Mouse (Mus musculus) ES-Bruce4 (cell line): ENCODE results near the gene Hipk2. TPM values are rescaled to one million over a fixed set of nuclear protein-coding genes. Genes with fewer than 3 reads are reported as not detected.

Experiments
- H3K27ac ChIP-seq: 2 replicates; pipeline ENCODE4 v1.5.1; 2012; ENCODE audit warnings: low read length, inconsistent platforms; ENCODE audit not compliant: insufficient read depth
- H3K27me3 ChIP-seq: 2 replicates; pipeline ENCODE4 v1.6.1; 2012; ENCODE audit warnings: mild to moderate bottlenecking, low read length, inconsistent platforms; ENCODE audit not compliant: control insufficient read depth, poor library complexity, insufficient read depth, severe bottlenecking
- H3K36me3 ChIP-seq: 2 replicates; pipeline ENCODE4 v1.6.1; 2012; ENCODE audit warnings: inconsistent platforms, mild to moderate bottlenecking, low read length, moderate library complexity; ENCODE audit not compliant: control insufficient read depth, poor library complexity, insufficient read depth, severe bottlenecking
- H3K4me1 ChIP-seq: one replicate; pipeline ENCODE4 v1.8.1; 2011; ENCODE audit warnings: low read length; ENCODE audit not compliant: control insufficient read depth, insufficient read depth
- H3K4me3 ChIP-seq: 2 replicates; pipeline ENCODE4 v1.5.1; 2011; ENCODE audit warnings: low read depth, mild to moderate bottlenecking, low read length
- H3K9ac ChIP-seq: 2 replicates; pipeline ENCODE4 v1.6.1; 2012; ENCODE audit warnings: low read depth, mild to moderate bottlenecking, inconsistent platforms; ENCODE audit not compliant: poor library complexity, severe bottlenecking
- H3K9me3 ChIP-seq: replicated peaks from 2 replicates; pipeline ENCODE4 v1.6.1; 2012; ENCODE audit warnings: mild to moderate bottlenecking, low read length, inconsistent platforms; ENCODE audit not compliant: control insufficient read depth, poor library complexity, insufficient read depth, severe bottlenecking
- CTCF ChIP-seq: IDR thresholded peaks from one replicate; pipeline ENCODE4 v1.8.1; 2011; ENCODE audit warnings: low read depth, low read length
- EP300 ChIP-seq: IDR thresholded peaks from 2 replicates; pipeline ENCODE4 v1.6.1; 2011; ENCODE audit warnings: low read depth, low read length; ENCODE audit not compliant: insufficient read depth
- POLR2A ChIP-seq: IDR thresholded peaks from one replicate; pipeline ENCODE4 v1.8.1; 2011; ENCODE audit warnings: low read length; ENCODE audit not compliant: insufficient read depth
- polyA plus RNA-seq: library from polyadenylated mRNA; stranded (reverse); fragments of >200 nt; gene quantifications from 2 replicates; pipeline ENCODE4 v1.2.4, GENCODE M21; 2011; ENCODE audit warnings: low read depth; ENCODE audit not compliant: missing spikeins, insufficient read depth, insufficient read length

Gene Hipk2
- polyA plus RNA-seq, 1 experiment, result 17.8 TPM

DNA sequence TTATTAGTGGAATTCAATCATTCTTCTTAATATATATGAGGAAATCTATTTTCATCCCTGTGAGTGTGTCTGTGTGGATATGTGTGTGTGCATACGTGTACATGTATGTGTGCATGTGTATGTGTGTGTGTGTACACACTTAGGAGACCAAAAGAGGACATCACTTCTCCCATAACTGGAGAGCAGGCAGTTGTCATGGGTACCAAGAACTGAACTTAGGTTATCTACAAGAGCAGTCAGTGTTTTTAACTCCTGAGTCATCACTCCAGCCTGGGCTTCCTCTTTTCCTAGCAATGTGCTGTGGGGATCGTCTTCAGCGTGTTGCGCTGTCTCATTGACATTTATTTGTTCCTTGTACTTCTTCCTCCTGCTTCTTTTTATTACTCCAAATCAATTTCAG lies 24.1 kb upstream of the Hipk2 start:
- Histone ChIP-seq H3K36me3 (no peaks in the 10 kb centered on the region), H3K9ac (no peak overlapping the region), H3K9me3 (no peaks in the 10 kb centered on the region), H3K27me3 (no peaks in the 10 kb centered on the region), H3K27ac (no peak overlapping the region), H3K4me1 (no peaks in the 10 kb centered on the region), H3K4me3 (no peak overlapping the region)
- no peak for TF ChIP-seq EP300

DNA sequence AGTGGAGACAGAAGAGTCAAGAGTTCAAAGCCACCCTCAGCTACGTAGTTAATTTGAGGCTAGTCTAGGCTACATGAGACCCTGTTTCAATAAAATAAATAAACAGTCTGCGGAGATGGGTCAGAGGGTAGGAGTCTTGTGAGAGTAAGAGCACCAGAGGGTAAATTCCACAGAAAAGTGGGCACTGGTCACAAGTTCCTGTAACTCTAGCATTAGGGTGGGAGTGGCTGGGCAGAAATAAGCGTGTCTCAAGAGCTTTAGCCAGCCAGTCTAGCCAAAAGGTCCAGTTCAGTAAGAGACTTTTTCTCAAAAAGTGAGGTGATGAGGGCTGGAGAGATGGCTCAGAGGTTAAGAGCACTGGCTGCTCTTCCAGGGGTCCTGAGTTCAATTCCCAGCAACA lies 17.6 kb upstream of the Hipk2 start:
- Histone ChIP-seq H3K9me3 (no peaks in the 10 kb centered on the region), H3K27me3 (no peaks in the 10 kb centered on the region), H3K4me3 (no peak overlapping the region), H3K36me3 (no peaks in the 10 kb centered on the region), H3K9ac (no peak overlapping the region), H3K4me1 (no peaks in the 10 kb centered on the region), H3K27ac (no peak overlapping the region)
- no peak for TF ChIP-seq EP300
- TF ChIP-seq POLR2A, result no peak
- no peak for TF ChIP-seq CTCF

DNA sequence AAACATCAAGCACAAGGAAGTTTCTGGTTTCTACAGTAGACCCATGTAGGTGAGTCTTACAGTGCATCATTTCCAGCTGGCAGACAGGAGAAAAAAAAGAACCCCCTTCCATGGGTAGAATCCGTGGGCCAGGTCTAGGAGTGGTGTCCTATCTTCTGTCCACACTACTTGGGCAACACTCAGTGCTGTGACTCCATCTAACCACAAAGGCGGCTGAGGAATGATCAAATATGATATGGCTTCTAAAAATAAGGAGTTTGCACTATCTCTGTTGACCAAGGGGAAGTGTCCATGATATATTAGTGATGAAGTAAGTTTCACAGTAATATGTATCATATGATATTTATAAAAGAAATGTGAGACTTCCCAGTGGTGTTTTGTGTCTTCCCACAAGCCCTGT lies 16.1 kb upstream of the Hipk2 start:
- Histone ChIP-seq H3K27ac (no peak overlapping the region), H3K9me3 (no peaks in the 10 kb centered on the region), H3K4me3 (no peak overlapping the region), H3K27me3 (no peaks in the 10 kb centered on the region), H3K9ac (no peak overlapping the region), H3K36me3 (no peaks in the 10 kb centered on the region), H3K4me1 (no peaks in the 10 kb centered on the region)
- TF ChIP-seq CTCF, result no peak
- no peak for TF ChIP-seq POLR2A
- TF ChIP-seq EP300, result no peak

DNA sequence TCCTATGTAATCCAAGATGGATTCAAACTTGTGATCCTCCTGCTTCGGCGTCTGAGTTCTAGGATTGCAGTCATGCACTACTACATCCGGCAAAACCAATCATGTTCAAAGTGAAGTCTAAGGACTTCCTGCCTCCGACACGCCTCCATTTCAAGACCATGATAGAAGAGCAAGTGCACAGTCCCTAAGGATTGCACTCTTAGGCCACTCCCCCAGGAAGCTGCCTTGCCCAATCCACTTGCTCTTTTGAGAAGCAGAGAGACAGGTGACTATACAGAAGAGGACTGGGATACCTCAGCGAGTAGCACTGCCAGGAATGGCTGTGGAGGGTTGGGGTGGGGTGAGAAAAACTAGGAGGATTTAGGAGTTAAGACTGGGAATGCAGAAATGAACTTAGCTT lies 13.2 kb upstream of the Hipk2 start:
- no peaks in the 10 kb centered on the region for H3K36me3 ChIP-seq
- no peak for TF ChIP-seq POLR2A
- no peak for TF ChIP-seq EP300
- TF ChIP-seq CTCF, result no peak
- no peak overlapping the region for H3K27ac ChIP-seq
- no peak overlapping the region for H3K9ac ChIP-seq
- no peak overlapping the region for H3K4me3 ChIP-seq
- H3K27me3 ChIP-seq, result no peaks in the 10 kb centered on the region
- H3K4me1 ChIP-seq, result no peaks in the 10 kb centered on the region
- H3K9me3 ChIP-seq, result no peaks in the 10 kb centered on the region

DNA sequence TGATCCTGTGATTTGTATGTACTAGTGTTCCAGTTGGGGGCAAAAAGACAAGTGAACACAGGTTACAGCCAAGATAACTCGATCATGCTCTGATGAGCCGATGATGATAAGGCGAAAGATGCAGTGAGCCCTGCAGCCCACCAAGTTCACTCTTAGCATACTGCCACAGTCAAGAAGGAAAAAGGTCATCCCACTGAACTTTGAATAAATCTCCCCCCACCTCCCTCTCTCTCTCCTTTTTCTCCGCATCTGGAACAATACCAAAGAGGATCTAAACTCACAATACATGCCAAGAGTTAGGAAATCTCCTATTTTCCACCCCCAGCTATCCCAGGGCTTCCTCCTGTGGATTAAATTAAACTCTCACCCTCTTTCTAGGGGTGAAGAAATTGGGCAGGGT lies 11.5 kb upstream of the Hipk2 start:
- Histone ChIP-seq H3K9ac (no peak overlapping the region), H3K4me3 (no peak overlapping the region), H3K9me3 (no peaks in the 10 kb centered on the region), H3K27me3 (no peaks in the 10 kb centered on the region), H3K36me3 (no peaks in the 10 kb centered on the region), H3K4me1 (no peaks in the 10 kb centered on the region), H3K27ac (no peak overlapping the region)
- TF ChIP-seq POLR2A (no peak), CTCF (no peak), EP300 (no peak)

DNA sequence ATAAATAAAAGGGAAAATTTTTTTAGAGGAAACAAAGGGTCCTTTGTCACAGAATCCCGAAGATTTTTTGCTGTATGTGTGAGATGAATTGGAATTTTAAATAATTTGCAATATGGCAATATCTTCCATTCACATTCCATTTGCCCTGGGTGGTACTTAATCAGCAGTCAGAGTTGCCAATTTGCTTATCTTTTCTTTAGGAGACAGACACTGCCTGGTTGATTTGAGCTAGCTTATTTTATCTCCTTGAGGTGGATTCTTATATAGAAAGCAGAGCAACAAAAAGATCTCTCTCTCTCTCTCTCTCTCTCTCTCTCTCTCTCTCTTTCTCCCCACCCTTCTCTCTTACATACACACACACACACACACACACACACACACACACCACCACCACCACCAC lies 9.2 kb upstream of the Hipk2 start:
- Histone ChIP-seq H3K4me1 (no peaks in the 10 kb centered on the region), H3K27me3 (no peaks in the 10 kb centered on the region), H3K9me3 (no peaks in the 10 kb centered on the region), H3K36me3 (no peaks in the 10 kb centered on the region), H3K27ac (no peak overlapping the region), H3K9ac (no peak overlapping the region), H3K4me3 (no peak overlapping the region)
- TF ChIP-seq EP300, result no peak
- TF ChIP-seq CTCF, result no peak

DNA sequence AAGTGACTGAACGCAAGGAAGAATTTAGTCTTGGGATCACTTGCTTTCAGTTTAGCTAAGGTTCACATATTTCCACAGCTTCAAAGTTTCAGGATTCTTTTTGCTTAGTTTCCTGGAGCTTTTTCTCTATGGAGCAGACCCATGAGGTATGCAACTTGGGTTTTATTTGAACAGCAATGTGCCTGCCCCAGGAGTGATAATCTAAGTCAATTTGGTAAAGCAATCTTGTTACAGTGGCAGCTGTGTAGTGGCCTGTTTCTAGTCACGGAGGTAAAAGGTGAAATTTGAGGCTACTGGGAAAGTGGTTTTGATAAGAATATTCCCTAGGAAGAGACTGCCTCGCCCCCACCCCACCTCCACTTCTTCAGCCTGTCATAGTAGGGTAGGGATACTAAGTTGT lies 8.5 kb upstream of the Hipk2 start:
- no peaks in the 10 kb centered on the region for H3K27me3 ChIP-seq
- no peaks in the 10 kb centered on the region for H3K4me1 ChIP-seq

More for the DNA sequence above, 8.5 kb upstream of the Hipk2 start:
- TF ChIP-seq CTCF (no peak), POLR2A (no peak), EP300 (no peak)
- Histone ChIP-seq H3K36me3 (no peaks in the 10 kb centered on the region), H3K27ac (no peak overlapping the region), H3K9me3 (no peaks in the 10 kb centered on the region), H3K9ac (no peak overlapping the region), H3K4me3 (no peak overlapping the region)
